Mouse (Mus musculus): ENCODE data around the gene Mmel1.
A peak's percentile ranks its signal among the peaks of the same experiment; 100 is the strongest.

The Mmel1 gene

GRCm38 (mm10) chr4:154941831-154942230 lies 72.4 kb downstream of the Mmel1 start:
- DNase-seq = no peak

- no peak for DNase-seq
Observed at GRCm38 (mm10) chr4:154942632-154943322, 73.4 kb downstream of the Mmel1 start.

- DNase-seq = no peak
Observed at GRCm38 (mm10) chr4:154943323-154944039, 74.1 kb downstream of the Mmel1 start.

- DNase-seq = peak; percentile 74 to 86
Observed at GRCm38 (mm10) chr4:154944121-154944590, 74.8 kb downstream of the Mmel1 start.
